Mouse (Mus musculus) bone marrow, adult 2 months (tissue): ENCODE measurements around the gene Agbl4.

Experiments
- CTCF ChIP-seq: fragments of 200-500 bp; IDR thresholded peaks from 2 replicates; pipeline ENCODE4 v1.5.1; 2011; ENCODE audit warnings: low read length, control low read depth; ENCODE audit not compliant: control insufficient read depth, insufficient read depth
- POLR2A ChIP-seq: fragments of 200-500 bp; IDR thresholded peaks from 2 replicates; pipeline ENCODE4 v1.6.1; 2011; ENCODE audit warnings: low read depth, mild to moderate bottlenecking, control low read depth, low read length, borderline replicate concordance; ENCODE audit not compliant: control insufficient read depth

DNA sequence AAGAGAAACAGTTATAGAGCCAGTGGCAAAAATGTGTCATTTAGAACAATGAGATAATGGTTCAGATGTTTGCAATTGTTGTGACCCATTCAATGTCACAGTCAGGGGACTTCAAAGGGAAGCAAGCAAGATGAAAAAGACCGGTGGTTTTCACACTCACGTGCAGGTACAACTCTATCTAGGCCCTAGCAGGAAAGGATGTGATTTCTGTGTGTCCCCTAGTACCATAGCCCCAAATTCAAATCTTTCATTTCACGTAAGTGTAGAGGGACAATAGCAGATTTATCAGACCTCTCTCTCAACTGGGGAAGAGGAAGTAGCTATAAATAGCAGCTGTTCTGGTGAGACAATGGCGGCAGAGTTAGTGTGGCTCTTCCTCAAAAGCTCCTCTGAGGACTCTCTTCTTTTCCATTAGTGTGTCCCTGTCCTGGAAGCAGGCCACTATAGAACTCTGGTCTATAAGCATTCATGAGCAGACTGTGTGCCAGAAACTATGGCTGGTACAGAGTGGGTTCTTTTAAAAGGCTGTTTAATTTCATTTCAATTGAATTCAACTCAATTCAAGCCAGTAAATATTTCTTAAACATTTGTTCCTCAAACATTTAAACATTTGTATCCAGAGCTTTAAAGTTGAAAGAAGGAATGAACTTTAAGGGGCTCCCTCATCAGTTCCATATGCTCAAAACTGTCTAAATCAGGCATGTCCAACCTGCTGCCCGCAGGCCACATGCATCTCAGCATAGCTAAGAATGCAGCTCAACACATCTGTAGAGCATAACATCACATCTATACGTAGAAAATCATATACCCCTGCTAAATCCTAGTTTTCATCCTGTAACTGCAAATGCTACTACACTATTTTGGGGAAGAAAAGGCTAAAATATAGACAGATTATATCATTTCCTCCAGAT, 953.4 kb downstream of the Agbl4 start:
- TF ChIP-seq CTCF, result no peak
- TF ChIP-seq POLR2A, result no peak
